Mouse (Mus musculus) MEL-GATA-1-ER (cell line): Measurements from ENCODE around the gene Pak7.

Source experiments
- DNase-seq: peaks from one replicate; pipeline ENCODE4 v3.0.0-alpha.2; 2012; ENCODE audit warnings: low read depth; ENCODE audit errors: extremely low read depth

Gene Pak7

GRCm38 (mm10) chr2:136175030-136175429 lies 212.7 kb downstream of the Pak7 start:
- DNase-seq = no peak

GRCm38 (mm10) chr2:136150752-136151151 lies 237.0 kb downstream of the Pak7 start:
- DNase-seq = no peak

- DNase-seq = no peak
These were observed 238.2 kb downstream of the Pak7 start for GRCm38 (mm10) chr2:136149530-136149929.

- DNase-seq = peak; percentile 10
These were observed 238.8 kb downstream of the Pak7 start for GRCm38 (mm10) chr2:136148999-136149398.

- no peak for DNase-seq
These were observed 247.0 kb downstream of the Pak7 start for GRCm38 (mm10) chr2:136140807-136141206.

- no peak for DNase-seq
These were observed 248.4 kb downstream of the Pak7 start for GRCm38 (mm10) chr2:136139159-136140069.

GRCm38 (mm10) chr2:136138451-136138850 lies 249.3 kb downstream of the Pak7 start:
- DNase-seq = no peak

- no peak for DNase-seq
These were observed 265.9 kb downstream of the Pak7 start for GRCm38 (mm10) chr2:136121867-136122266.

GRCm38 (mm10) chr2:136118006-136118405 lies 269.8 kb downstream of the Pak7 start:
- no peak for DNase-seq

- DNase-seq = no peak
These were observed 274.4 kb downstream of the Pak7 start for GRCm38 (mm10) chr2:136113374-136113773.

- no peak for DNase-seq
These were observed 278.8 kb downstream of the Pak7 start for GRCm38 (mm10) chr2:136109038-136109363.

- DNase-seq = no peak
These were observed 279.4 kb downstream of the Pak7 start for GRCm38 (mm10) chr2:136108124-136109037.

GRCm38 (mm10) chr2:136107597-136107996 lies 280.2 kb downstream of the Pak7 start:
- DNase-seq = no peak

- DNase-seq = no peak
These were observed 290.6 kb downstream of the Pak7 start for GRCm38 (mm10) chr2:136097143-136097542.

GRCm38 (mm10) chr2:136095978-136096377 lies 291.8 kb downstream of the Pak7 start:
- no peak for DNase-seq

GRCm38 (mm10) chr2:136064356-136064755 lies 323.4 kb downstream of the Pak7 start:
- no peak for DNase-seq

- no peak for DNase-seq
These were observed 328.6 kb downstream of the Pak7 start for GRCm38 (mm10) chr2:136059029-136059669.

GRCm38 (mm10) chr2:136058398-136058797 lies 329.4 kb downstream of the Pak7 start:
- DNase-seq = no peak

- DNase-seq = no peak
These were observed 329.9 kb downstream of the Pak7 start for GRCm38 (mm10) chr2:136057861-136058331.

GRCm38 (mm10) chr2:136051688-136052289 lies 336.0 kb downstream of the Pak7 start, which contains the start of gene Lamp5:
Gene Lamp5, plus strand, starts transcription at chr2:136052239.
- no peak for DNase-seq
